ENCODE assay signal across 12 mouse cellular contexts in genomic region chr15:79280850-79281249, GRCm38 (mm10). TPM values are rescaled to one million over a fixed set of nuclear protein-coding genes. Genes with fewer than 3 reads are reported as not detected.
DNase-seq lines count a peak whose midpoint lies in the region; ATAC-seq and TF ChIP-seq lines count a peak whose summit lies in the region.
"Had no signal": no experiment of that assay in that cellular context is flagged by ENCODE, and none has a peak within 500 bp of the region (broad histone marks: within the 10 kb centered on the region; RNA-seq: fewer than 3 reads in every experiment).

No protein-coding gene starts in this region.

- H3K79me2 ChIP-seq in liver, adult 2 months (ENCODE audit: control insufficient read depth, insufficient read depth, low read length): no peaks in the 10 kb centered on the region

- TF ChIP-seq POLR2A in ES-Bruce4 (IDR thresholded peaks at IDR 0.05; ENCODE audit: insufficient read depth, low read length): no peak
- TF ChIP-seq POLR2A in liver, adult 2 months (IDR thresholded peaks at IDR 0.05; ENCODE audit: extremely low read depth, insufficient read depth, low read length): no peak

- H3K4me3 ChIP-seq in ES-Bruce4 (ENCODE audit: low read depth, low read length): no peak overlapping the region
- H3K4me3 ChIP-seq in liver, adult 2 months (ENCODE audit: insufficient read depth, low read depth, low read length): no peak overlapping the region
- H3K4me3 ChIP-seq in forebrain, embryonic 16.5 days (replicated peaks; ENCODE audit: low read length): no peak overlapping the region
- H3K4me3 ChIP-seq: kidney, embryonic 15.5 days had no signal

- TF ChIP-seq EP300 in ES-Bruce4 (IDR thresholded peaks at IDR 0.05; ENCODE audit: insufficient read depth, low read depth, low read length): no peak

- no peak for ATAC-seq in CD4-positive, CD25-positive, alpha-beta regulatory T cell, adult 4 months
- ATAC-seq in forebrain, embryonic 16.5 days: no peak

- no peak overlapping the region for H3K9ac ChIP-seq in ES-Bruce4 (ENCODE audit: low read depth, poor library complexity, severe bottlenecking)
- no peak overlapping the region for H3K9ac ChIP-seq in liver, adult 2 months (ENCODE audit: low read depth, low read length)
- no peak overlapping the region for H3K9ac ChIP-seq in forebrain, embryonic 16.5 days (replicated peaks; ENCODE audit: low read depth, low read length)
- H3K9ac ChIP-seq: kidney, embryonic 15.5 days had no signal

- peak; percentile 47 for TF ChIP-seq CTCF in ES-Bruce4 (IDR thresholded peaks at IDR 0.05; ENCODE audit: low read depth, low read length)
- TF ChIP-seq CTCF in liver, adult 2 months (IDR thresholded peaks at IDR 0.05; ENCODE audit: low read depth, low read length): 0 out of 2 replicates have a peak, but pooled peaks have one; percentile 12

- no peak overlapping the region for H3K4me2 ChIP-seq in forebrain, embryonic 16.5 days (ENCODE audit: low read length)
- H3K4me2 ChIP-seq: kidney, embryonic 15.5 days had no signal

- no peaks in the 10 kb centered on the region for H3K27me3 ChIP-seq in ES-Bruce4 (ENCODE audit: control insufficient read depth, insufficient read depth, low read length, poor library complexity, severe bottlenecking)
- H3K27me3 ChIP-seq in liver, adult 2 months (ENCODE audit: control insufficient read depth, insufficient read depth, low read length): no peaks in the 10 kb centered on the region
- H3K27me3 ChIP-seq in forebrain, embryonic 16.5 days (replicated peaks; ENCODE audit: control insufficient read depth, insufficient read depth, low read length): no peaks in the 10 kb centered on the region
- H3K27me3 ChIP-seq: kidney, embryonic 15.5 days had no signal

- no peak overlapping the region for H3K27ac ChIP-seq in ES-Bruce4 (ENCODE audit: insufficient read depth, low read length)
- no peak overlapping the region for H3K27ac ChIP-seq in liver, adult 2 months (replicated peaks; ENCODE audit: insufficient read depth, low read depth, low read length)
- H3K27ac ChIP-seq in forebrain, embryonic 16.5 days (ENCODE audit: low read length): no peak overlapping the region
- H3K27ac ChIP-seq: kidney, embryonic 15.5 days had no signal

- H3K36me3 ChIP-seq in ES-Bruce4 (ENCODE audit: control insufficient read depth, insufficient read depth, low read length, poor library complexity, severe bottlenecking): no peaks in the 10 kb centered on the region
- no peaks in the 10 kb centered on the region for H3K36me3 ChIP-seq in liver, adult 2 months (ENCODE audit: control insufficient read depth, insufficient read depth, low read length)
- no peaks in the 10 kb centered on the region for H3K36me3 ChIP-seq in forebrain, embryonic 16.5 days (ENCODE audit: control insufficient read depth, insufficient read depth)
- H3K36me3 ChIP-seq: kidney, embryonic 15.5 days had no signal

- H3K4me1 ChIP-seq in ES-Bruce4 (ENCODE audit: control insufficient read depth, insufficient read depth, low read length): peaks cover 2% of the 10 kb centered on the region
- H3K4me1 ChIP-seq in liver, adult 2 months (ENCODE audit: control insufficient read depth, insufficient read depth, low read length): no peaks in the 10 kb centered on the region
- H3K4me1 ChIP-seq in forebrain, embryonic 16.5 days (replicated peaks; ENCODE audit: control insufficient read depth, insufficient read depth, low read length): no peaks in the 10 kb centered on the region

- WGBS in liver, adult 2 months: 78% methylated on average over 5 of the region's 5 CpGs
- WGBS in forebrain, embryonic 16.5 days: 59% methylated on average over 5 of the region's 5 CpGs

- H3K9me3 ChIP-seq in ES-Bruce4 (replicated peaks; ENCODE audit: control insufficient read depth, insufficient read depth, low read length, poor library complexity, severe bottlenecking): no peaks in the 10 kb centered on the region
- no peaks in the 10 kb centered on the region for H3K9me3 ChIP-seq in forebrain, embryonic 16.5 days (ENCODE audit: control insufficient read depth, low read length)
- H3K9me3 ChIP-seq: kidney, embryonic 15.5 days had no signal

- peak; percentile 22 for DNase-seq in CD4-positive, CD25-positive, alpha-beta regulatory T cell, adult 2 months (ENCODE audit: low read depth, low spot score)
- no peak for DNase-seq in liver, adult 2 months (ENCODE audit: extremely low read depth, low read depth, low spot score)
- peak; percentile 64 for DNase-seq in lung, postnatal 36 days
- no peak for DNase-seq in layer of hippocampus, adult 18-20 months (ENCODE audit: low spot score in 2 of 2)
- DNase-seq in urinary bladder, postnatal 14 days (ENCODE audit: low spot score): no peak
- DNase-seq: cerebellum, adult 11-12 months; right cerebral cortex, adult 18-20 months had no signal

RNA-seq across cellular contexts. Expression of gene Baiap2l2, which starts 4.5 kb away (rescaled TPM):
- not detected for polyA plus RNA-seq in CD4-positive, CD25-positive, alpha-beta regulatory T cell, adult 4 months (2017; shearing (Covaris generic))
- 0.69 and 1.8 TPM in 2 replicates for polyA plus RNA-seq in ES-Bruce4 (2011; ENCODE audit: insufficient read depth, insufficient read length, low read depth, missing spikeins)
- total RNA-seq in liver, adult 2 months (2014; rRNA removed): 0.20 TPM in 1 of 2 replicates, not detected in the other
- 0.31 and 0.51 TPM in 2 replicates for polyA plus RNA-seq in liver, adult 2 months (2012; rRNA removed)
- 1 to 10 TPM; 1.9 to 4.8 TPM for total RNA-seq in layer of hippocampus, adult 18-20 months (2021)
- polyA plus RNA-seq in forebrain, embryonic 16.5 days (2015; fragmentation: Nextera tagmentation; extraction: Ambion mirVana): 2.0 and 3.0 TPM in 2 replicates

RNA-seq across cellular contexts. Expression of gene Slc16a8, which starts 26.3 kb away (rescaled TPM):
- not detected for polyA plus RNA-seq in CD4-positive, CD25-positive, alpha-beta regulatory T cell, adult 4 months (2017; shearing (Covaris generic))
- not detected in 2 replicates for polyA plus RNA-seq in ES-Bruce4 (2011; ENCODE audit: insufficient read depth, insufficient read length, low read depth, missing spikeins)
- total RNA-seq in liver, adult 2 months (2014; rRNA removed): not detected in 2 replicates
- not detected in 2 replicates for polyA plus RNA-seq in liver, adult 2 months (2012; rRNA removed)
- under 1 TPM; 0.18 to 0.25 TPM for total RNA-seq in layer of hippocampus, adult 18-20 months (2021)
- polyA plus RNA-seq in forebrain, embryonic 16.5 days (2015; fragmentation: Nextera tagmentation; extraction: Ambion mirVana): 0.41 and 0.62 TPM in 2 replicates
- polyA plus RNA-seq: limb, embryonic 11.5 days had no signal

RNA-seq across cellular contexts. Expression of gene Pla2g6, which starts 47.3 kb away (rescaled TPM):
- 10 to 100 TPM; 12.1 to 19.9 TPM for polyA plus RNA-seq in CD4-positive, CD25-positive, alpha-beta regulatory T cell, adult 4 months (2017; shearing (Covaris generic))
- polyA plus RNA-seq in ES-Bruce4 (2011; ENCODE audit: insufficient read depth, insufficient read length, low read depth, missing spikeins): 40.2 and 40.6 TPM in 2 replicates
- total RNA-seq in liver, adult 2 months (2014; rRNA removed): 16.3 and 29.3 TPM in 2 replicates
- 24.5 and 25.1 TPM in 2 replicates for polyA plus RNA-seq in liver, adult 2 months (2012; rRNA removed)
- 10 to 100 TPM; 23.0 to 23.1 TPM for total RNA-seq in layer of hippocampus, adult 18-20 months (2021)
- 26.4 and 31.0 TPM in 2 replicates for polyA plus RNA-seq in forebrain, embryonic 16.5 days (2015; fragmentation: Nextera tagmentation; extraction: Ambion mirVana)

RNA-seq across cellular contexts. Expression of gene Gm49486, which starts 51.7 kb away (rescaled TPM):
- under 1 TPM in 1 of 2 experiments, not detected in 1; 0.52 TPM for polyA plus RNA-seq in CD4-positive, CD25-positive, alpha-beta regulatory T cell, adult 4 months (2017; shearing (Covaris generic))
- 1.0 TPM in 2 replicates for polyA plus RNA-seq in ES-Bruce4 (2011; ENCODE audit: insufficient read depth, insufficient read length, low read depth, missing spikeins)
- total RNA-seq in liver, adult 2 months (2014; rRNA removed): not detected in 2 replicates
- not detected in 2 replicates for polyA plus RNA-seq in liver, adult 2 months (2012; rRNA removed)
- total RNA-seq in layer of hippocampus, adult 18-20 months (2021): under 1 TPM in 1 of 2 experiments, not detected in 1; 0.28 TPM
- polyA plus RNA-seq in forebrain, embryonic 16.5 days (2015; fragmentation: Nextera tagmentation; extraction: Ambion mirVana): 0.82 and 0.94 TPM in 2 replicates

RNA-seq across cellular contexts. Expression of gene Pick1, which starts 51.9 kb away (rescaled TPM):
- polyA plus RNA-seq in CD4-positive, CD25-positive, alpha-beta regulatory T cell, adult 4 months (2017; shearing (Covaris generic)): 10 to 100 TPM in 1 of 2 experiments, 1 to 10 TPM in 1; 6.0 to 10.5 TPM
- 47.8 and 48.0 TPM in 2 replicates for polyA plus RNA-seq in ES-Bruce4 (2011; ENCODE audit: insufficient read depth, insufficient read length, low read depth, missing spikeins)
- 12.4 and 12.8 TPM in 2 replicates for total RNA-seq in liver, adult 2 months (2014; rRNA removed)
- 15.4 and 18.5 TPM in 2 replicates for polyA plus RNA-seq in liver, adult 2 months (2012; rRNA removed)
- total RNA-seq in layer of hippocampus, adult 18-20 months (2021): 10 to 100 TPM; 44.4 to 46.4 TPM
- 76.3 and 102 TPM in 2 replicates for polyA plus RNA-seq in forebrain, embryonic 16.5 days (2015; fragmentation: Nextera tagmentation; extraction: Ambion mirVana)

Comparison
In these comparisons a context has a peak if more than half of its experiments do, and no peak if none do; other contexts are left out.
1. DNase-seq: peak in CD4-positive, CD25-positive, alpha-beta regulatory T cell, adult 2 months (single experiment) and lung, postnatal 36 days (single experiment); none in liver, adult 2 months (single experiment), layer of hippocampus, adult 18-20 months (0 of 2) and urinary bladder, postnatal 14 days (single experiment).